Mouse (Mus musculus) midbrain, embryonic 16.5 days (tissue): ENCODE data around the gene Setd4. TPM values are rescaled to one million over a fixed set of nuclear protein-coding genes. Genes with fewer than 3 reads are reported as not detected.
"Not testable (repeated sequence)": the region's sequence is repeated elsewhere in the genome, so short reads cannot be mapped to it uniquely, and the experiment has no call there.

Experiments used
- ATAC-seq: fragments of 200-750 bp; cut with Nextera tagmentation; 2 replicates; pipeline ENCODE4 v1.8.0; 2017; ENCODE audit warnings: moderate TSS enrichment
- H3K27ac ChIP-seq: fragments of 300-500 bp; sonication (generic); 2 replicates; pipeline ENCODE4 v1.5.1; 2014; ENCODE audit warnings: mild to moderate bottlenecking, low read length, mixed read lengths
- H3K27me3 ChIP-seq: fragments of 300-500 bp; sonication (generic); 2 replicates; pipeline ENCODE4 v1.6.1; 2014; ENCODE audit warnings: low read depth, low read length, mixed read lengths; ENCODE audit not compliant: control insufficient read depth, insufficient read depth
- H3K36me3 ChIP-seq: fragments of 300-500 bp; sonication (generic); 2 replicates; pipeline ENCODE4 v1.6.1; 2014; ENCODE audit warnings: mild to moderate bottlenecking, low read length, moderate library complexity, mixed read lengths; ENCODE audit not compliant: control insufficient read depth, insufficient read depth
- H3K4me1 ChIP-seq: fragments of 300-500 bp; sonication (generic); 2 replicates; pipeline ENCODE4 v1.6.1; 2014; ENCODE audit warnings: mild to moderate bottlenecking, low read length, mixed read lengths; ENCODE audit not compliant: control insufficient read depth, insufficient read depth
- H3K4me2 ChIP-seq: fragments of 300-500 bp; sonication (generic); 2 replicates; pipeline ENCODE4 v1.6.1; 2014; ENCODE audit warnings: mild to moderate bottlenecking, low read length, mixed read lengths
- H3K4me3 ChIP-seq: fragments of 300-500 bp; sonication (generic); 2 replicates; pipeline ENCODE4 v1.5.1; 2014; ENCODE audit warnings: low read depth, mild to moderate bottlenecking, low read length, moderate library complexity, mixed read lengths
- H3K9ac ChIP-seq: fragments of 300-500 bp; sonication (generic); 2 replicates; pipeline ENCODE4 v1.6.1; 2014; ENCODE audit warnings: low read depth, low read length, mixed read lengths
- H3K9me3 ChIP-seq: fragments of 300-500 bp; sonication (generic); replicated peaks from 2 replicates; pipeline ENCODE4 v1.6.1; 2014; ENCODE audit warnings: mild to moderate bottlenecking, low read length, mixed read lengths; ENCODE audit not compliant: control insufficient read depth, poor library complexity, severe bottlenecking
- WGBS: fragments of 180-500 bp; shearing (Covaris S2); extraction: QIAGEN DNeasy Blood & Tissue Kit; methylation state at CpG from one replicate; pipeline ENCODE4 v1.1.7; 2014; 5-methylcytosine and 5-hydroxymethylcytosine counted together
- polyA plus RNA-seq: library from polyadenylated mRNA; unstranded; fragments of >200 nt; fragmentation: Nextera tagmentation; extraction: Ambion mirVana; gene quantifications from 2 replicates; pipeline ENCODE4 v1.2.1, GENCODE M21; 2015

The Setd4 gene
- polyA plus RNA-seq: 19.5 and 22.4 TPM in 2 replicates

- Histone ChIP-seq H3K27ac (peak within 1 kb of the TSS; percentile 97), H3K4me3 (peak within 1 kb of the TSS; percentile 65), H3K9ac (peak within 1 kb of the TSS; percentile 82), H3K27me3 (no peaks in the 10 kb centered on the region), H3K4me2 (peak within 1 kb of the TSS; percentile 96), H3K36me3 (peaks cover 1% of the 10 kb centered on the region; the same call in 1 of the 2 replicates), H3K9me3 (no peaks in the 10 kb centered on the region), H3K4me1 (peaks cover 13% of the 10 kb centered on the region)
- 1% methylated on average over 55 of the region's 55 CpGs for WGBS
- peak; percentile 91 for ATAC-seq
These were observed at the start of gene Setd4 for GRCm38 (mm10) chr16:93603439-93604212. TSS of gene Setd4 (minus strand) at chr16:93604063.

- WGBS: 83% methylated on average over 5 of the region's 5 CpGs
- no peak for ATAC-seq
These were observed 44.7 kb upstream of the Setd4 start for GRCm38 (mm10) chr16:93648441-93649183.

GRCm38 (mm10) chr16:93644006-93644405 lies 40.1 kb upstream of the Setd4 start:
- Histone ChIP-seq H3K27ac (no peak overlapping the region), H3K9ac (no peak overlapping the region), H3K9me3 (no peaks in the 10 kb centered on the region), H3K36me3 (no peaks in the 10 kb centered on the region), H3K27me3 (no peaks in the 10 kb centered on the region), H3K4me3 (no peak overlapping the region), H3K4me2 (no peak overlapping the region), H3K4me1 (no peaks in the 10 kb centered on the region)
- ATAC-seq: no peak
- WGBS: 70% methylated on average over 4 of the region's 4 CpGs

More at GRCm38 (mm10) chr16:93648441-93649183, 44.7 kb upstream of the Setd4 start:
- H3K4me3 ChIP-seq: no peak overlapping the region
- H3K36me3 ChIP-seq: no peaks in the 10 kb centered on the region
- no peak overlapping the region for H3K9ac ChIP-seq
- H3K4me1 ChIP-seq: no peaks in the 10 kb centered on the region
- H3K27me3 ChIP-seq: no peaks in the 10 kb centered on the region
- no peaks in the 10 kb centered on the region for H3K9me3 ChIP-seq
- no peak overlapping the region for H3K27ac ChIP-seq
- H3K4me2 ChIP-seq: no peak overlapping the region

GRCm38 (mm10) chr16:93627761-93628400 lies 24.0 kb upstream of the Setd4 start, which contains the start of gene Gm5678:
TSS of gene Gm5678 (plus strand) at chr16:93628097.
- Histone ChIP-seq H3K27ac (no peak within 1 kb of the TSS), H3K36me3 (no peaks in the 10 kb centered on the region), H3K4me2 (no peak within 1 kb of the TSS), H3K4me3 (no peak within 1 kb of the TSS), H3K9me3 (no peaks in the 10 kb centered on the region), H3K9ac (no peak within 1 kb of the TSS), H3K4me1 (no peaks in the 10 kb centered on the region), H3K27me3 (no peaks in the 10 kb centered on the region)
- no peak for ATAC-seq
- 86% methylated on average over 23 of the region's 23 CpGs for WGBS

- no peaks in the 10 kb centered on the region for H3K27me3 ChIP-seq
- H3K27ac ChIP-seq: no peak overlapping the region
- H3K4me1 ChIP-seq: no peaks in the 10 kb centered on the region
- no peaks in the 10 kb centered on the region for H3K9me3 ChIP-seq
- whole genome bisulfite sequencing: 21% methylated on average over 1 of the region's 1 CpGs
- ATAC-seq: no peak
- H3K36me3 ChIP-seq: no peaks in the 10 kb centered on the region
- H3K9ac ChIP-seq: no peak overlapping the region
- no peak overlapping the region for H3K4me2 ChIP-seq
- H3K4me3 ChIP-seq: no peak overlapping the region
These were observed 22.9 kb upstream of the Setd4 start for GRCm38 (mm10) chr16:93626745-93627144.

DNA sequence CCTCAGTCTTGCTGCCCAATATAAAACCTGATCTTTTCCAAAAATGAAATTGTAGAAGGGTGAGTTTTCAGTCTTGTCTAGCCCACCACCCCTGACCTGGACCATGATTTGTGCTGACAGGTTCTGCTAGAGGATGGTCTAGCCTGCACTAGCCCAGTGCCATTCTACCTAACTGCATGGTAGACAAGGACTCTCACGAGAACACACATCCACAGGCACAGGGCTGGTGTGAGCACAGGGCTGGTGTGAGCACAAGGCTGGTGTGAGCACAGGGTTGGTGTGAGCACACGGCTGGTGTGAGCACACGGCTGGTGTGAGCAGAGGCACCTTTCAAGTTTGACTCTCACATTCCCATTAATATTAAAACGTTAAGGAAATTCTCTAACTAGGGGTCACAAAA lies 20.8 kb upstream of the Setd4 start:
- H3K36me3 ChIP-seq: no peaks in the 10 kb centered on the region
- WGBS: 85% methylated on average over 4 of the region's 4 CpGs
- no peak overlapping the region for H3K4me2 ChIP-seq
- H3K4me1 ChIP-seq: no peaks in the 10 kb centered on the region
- H3K9ac ChIP-seq: no peak overlapping the region
- H3K27me3 ChIP-seq: no peaks in the 10 kb centered on the region
- no peak overlapping the region for H3K27ac ChIP-seq
- H3K9me3 ChIP-seq: no peaks in the 10 kb centered on the region
- H3K4me3 ChIP-seq: no peak overlapping the region
- no peak for ATAC-seq

DNA sequence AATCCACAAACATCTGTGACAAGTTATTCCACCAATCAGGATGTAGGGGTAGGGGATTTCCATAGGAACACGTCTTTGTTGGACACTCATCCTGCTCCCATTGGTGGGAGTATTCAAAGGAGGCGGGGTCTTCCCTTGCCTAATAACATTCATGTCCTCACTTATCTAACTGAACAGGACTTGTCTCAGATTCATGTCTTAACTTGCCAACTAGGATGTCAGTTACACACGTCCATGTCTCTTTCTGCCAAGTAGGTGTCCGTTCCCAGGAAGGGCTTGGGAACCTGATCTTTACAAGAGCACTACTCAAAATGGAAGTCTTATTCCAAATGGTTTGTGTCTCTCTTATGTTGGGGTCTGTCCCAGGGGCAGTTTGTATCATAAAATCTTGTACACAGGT lies 19.9 kb upstream of the Setd4 start:
- not testable (repeated sequence) for H3K9me3 ChIP-seq, ATAC-seq, H3K4me3 ChIP-seq, H3K36me3 ChIP-seq, H3K27me3 ChIP-seq, H3K4me1 ChIP-seq, H3K27ac ChIP-seq, H3K4me2 ChIP-seq, H3K9ac ChIP-seq
- WGBS: 86% methylated on average over 4 of the region's 4 CpGs

DNA sequence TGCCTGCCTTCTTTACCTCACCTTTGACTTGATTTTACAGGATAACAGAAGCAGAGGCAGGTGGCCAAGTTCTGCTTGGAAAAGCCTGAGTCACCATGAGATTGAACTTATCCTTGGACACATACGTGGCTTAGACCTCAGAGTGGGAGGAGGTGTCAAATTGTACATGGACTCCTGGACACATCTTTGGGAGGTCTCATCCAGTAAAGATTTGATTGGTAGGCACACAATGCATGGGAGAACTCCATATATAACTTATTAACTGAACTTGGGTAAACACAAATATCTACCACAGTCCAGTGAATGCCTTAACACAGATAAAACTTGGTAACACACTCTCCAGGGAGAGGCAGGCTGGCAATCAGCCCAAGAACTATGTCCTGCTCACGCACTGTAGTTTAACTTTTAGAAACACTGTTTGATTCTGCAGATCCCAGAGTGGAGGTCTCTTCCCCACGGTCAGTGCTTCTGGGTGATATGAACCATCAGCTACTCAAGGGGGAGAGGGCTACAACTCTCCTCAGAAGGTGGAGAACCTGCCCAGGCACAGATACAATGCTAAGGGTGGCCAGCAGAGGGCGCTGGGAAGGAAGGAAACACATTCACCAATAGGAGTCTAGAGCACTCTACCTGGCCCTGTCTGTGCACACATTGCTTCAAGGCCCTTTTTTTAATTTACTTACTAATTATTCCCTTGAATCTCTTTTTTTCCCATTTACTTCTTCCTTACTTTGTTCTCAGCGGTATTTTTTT lies 11.4 kb upstream of the Setd4 start:
- H3K4me1 ChIP-seq: no peaks in the 10 kb centered on the region
- WGBS: 38% methylated on average over 5 of the region's 5 CpGs
- H3K9ac ChIP-seq: no peak overlapping the region
- no peak overlapping the region for H3K27ac ChIP-seq
- H3K4me3 ChIP-seq: no peak overlapping the region
- no peak overlapping the region for H3K4me2 ChIP-seq
- H3K9me3 ChIP-seq: no peaks in the 10 kb centered on the region
- no peaks in the 10 kb centered on the region for H3K27me3 ChIP-seq
- peaks cover 3% of the 10 kb centered on the region for H3K36me3 ChIP-seq
- ATAC-seq: no peak
